Mouse (Mus musculus) frontal cortex, adult (tissue): Measurements from ENCODE around the gene Mthfs.
"Not testable (repeated sequence)": the region's sequence is repeated elsewhere in the genome, so short reads cannot be mapped to it uniquely, and the experiment has no call there.

ENCODE experiments used
- ATAC-seq: cut with Nextera tagmentation; 2 replicates; pipeline ENCODE4 v1.9.2; 2017; ENCODE audit warnings: mild to moderate bottlenecking, moderate library complexity, mixed read lengths; ENCODE audit not compliant: low TSS enrichment

Mthfs gene

DNA sequence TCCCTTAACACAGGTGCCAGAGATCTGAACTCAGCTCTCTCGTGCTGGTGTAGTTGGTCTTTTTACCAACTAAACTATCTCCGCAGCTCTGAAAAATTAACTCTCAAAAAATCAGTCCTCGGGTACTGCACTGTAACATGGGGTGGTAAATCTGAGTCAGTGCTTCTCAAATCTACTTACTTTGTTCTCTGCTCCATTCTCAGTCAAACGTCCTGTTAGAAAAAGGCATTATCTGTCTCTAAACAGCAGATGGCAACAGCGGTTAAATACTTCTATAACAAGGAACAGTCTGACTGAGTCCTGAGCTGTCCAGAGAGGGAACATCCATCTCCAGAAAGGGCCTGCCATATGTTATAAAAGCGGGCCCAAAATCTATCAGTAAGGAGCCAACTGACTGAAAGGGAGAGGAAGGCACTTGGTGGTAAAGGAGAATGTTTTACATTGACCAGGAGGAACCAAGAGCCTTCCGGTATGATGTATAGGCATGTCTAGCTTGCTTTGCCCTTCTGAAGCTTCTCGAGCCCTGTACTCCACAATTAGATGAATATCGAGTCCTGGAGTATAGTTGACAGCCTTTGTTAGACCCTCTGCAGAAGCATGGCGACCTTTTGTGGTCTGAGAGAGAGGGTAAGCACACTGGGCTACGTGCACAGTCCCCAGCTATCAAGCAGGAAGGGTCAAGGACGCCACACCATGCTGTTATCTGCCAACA is at the start of gene Mthfs:
Mthfs (plus strand) TSS at position 324 of the 712 bp plus-strand sequence.
- peak; percentile 73 for ATAC-seq

DNA sequence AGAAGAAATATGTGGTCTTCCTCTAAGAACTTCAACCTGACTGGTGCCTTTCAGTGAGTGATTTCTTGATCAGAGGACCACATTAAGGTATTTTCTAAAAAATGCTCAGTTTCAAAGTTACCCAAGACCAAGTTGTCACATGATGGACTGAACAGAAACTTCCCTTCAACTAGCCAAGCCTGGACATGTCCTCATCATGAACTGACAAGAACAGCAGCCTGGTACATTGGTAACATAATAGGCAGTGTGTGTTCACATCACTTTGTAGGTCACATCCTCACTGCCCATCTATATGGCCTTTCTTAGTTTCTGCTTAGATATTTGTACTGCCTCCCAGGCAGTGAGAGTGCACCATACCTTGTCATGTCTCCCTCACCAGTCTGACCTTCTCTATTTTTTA is 37.9 kb upstream of the Mthfs start:
- ATAC-seq: not testable (repeated sequence)

DNA sequence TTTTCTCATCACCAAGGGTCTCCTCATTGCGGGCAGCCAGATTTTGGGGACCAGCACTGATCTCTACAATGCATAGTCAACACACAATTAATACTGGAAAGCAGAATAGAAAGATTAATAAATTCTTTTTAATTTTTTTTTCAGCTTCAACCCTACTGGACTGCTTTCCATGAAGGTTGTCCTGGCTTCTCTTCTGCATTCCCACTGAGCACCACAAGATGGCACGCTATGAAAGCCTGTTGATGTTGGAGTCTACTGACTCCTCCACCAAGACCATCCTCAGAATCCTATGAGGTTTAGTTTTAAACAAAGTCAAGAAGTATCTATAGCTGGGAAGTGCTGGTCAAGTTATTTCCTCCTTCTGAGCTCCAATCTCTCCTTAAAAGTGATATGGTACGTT is 31.6 kb upstream of the Mthfs start:
- peak; percentile 79 for ATAC-seq

DNA sequence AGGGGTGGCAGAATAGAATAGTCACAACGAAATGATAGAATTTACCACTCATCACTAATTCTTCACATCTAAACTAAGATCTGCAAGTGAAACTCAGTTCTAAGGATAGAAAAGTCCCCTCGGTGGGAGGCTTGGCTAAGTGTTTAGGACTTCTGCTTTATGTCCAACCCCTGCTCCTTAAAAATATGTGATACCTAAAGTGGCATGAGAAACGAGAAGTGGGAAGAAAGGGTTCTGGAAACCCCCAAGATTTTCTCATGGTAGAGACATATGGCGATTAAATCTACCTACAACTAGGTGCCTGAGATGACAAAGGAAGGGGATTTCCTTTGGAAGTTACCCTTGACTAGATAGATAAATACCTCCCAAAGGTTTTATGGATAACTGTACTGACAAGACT is 31.0 kb upstream of the Mthfs start:
- not testable (repeated sequence) for ATAC-seq

DNA sequence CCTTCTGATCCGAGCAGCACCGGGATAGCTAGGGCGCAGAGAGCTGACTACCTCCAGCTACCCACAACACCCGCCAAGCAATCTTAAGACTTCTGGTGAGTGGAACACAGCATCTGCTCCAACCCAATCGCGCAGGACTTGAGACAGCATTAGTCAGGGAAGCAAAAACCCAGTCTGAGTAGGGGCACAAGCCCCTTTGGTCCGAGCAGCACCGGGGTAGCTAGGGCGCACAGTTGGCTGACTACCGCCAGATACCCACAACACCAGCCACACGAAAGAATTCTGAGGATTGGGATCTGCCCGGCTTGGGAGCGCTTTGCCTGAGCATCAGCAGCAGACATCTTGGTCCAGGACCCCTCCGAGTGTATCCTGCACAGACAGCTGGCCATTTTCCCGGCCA is 23.5 kb upstream of the Mthfs start:
- ATAC-seq: not testable (repeated sequence)

DNA sequence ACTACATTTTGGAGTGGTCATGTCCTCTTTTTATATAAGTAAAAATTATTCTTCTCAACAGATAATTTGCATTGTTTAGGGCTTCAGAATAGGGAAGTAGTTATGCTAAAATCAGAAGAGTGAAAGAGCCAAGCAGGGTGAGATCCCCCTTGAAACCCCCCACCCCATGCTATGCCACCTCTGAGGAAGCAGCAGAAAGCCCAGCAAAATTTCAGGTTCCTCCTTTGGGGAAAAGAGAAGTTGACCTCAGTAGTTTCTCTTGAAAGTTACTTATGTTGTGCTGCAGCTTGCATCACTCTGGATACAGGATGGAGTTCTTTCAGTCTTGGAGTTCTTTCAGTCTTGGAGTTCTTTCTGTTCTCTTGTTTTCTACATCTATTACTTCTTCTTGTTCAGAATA is 15.0 kb upstream of the Mthfs start:
- ATAC-seq: not testable (repeated sequence)

DNA sequence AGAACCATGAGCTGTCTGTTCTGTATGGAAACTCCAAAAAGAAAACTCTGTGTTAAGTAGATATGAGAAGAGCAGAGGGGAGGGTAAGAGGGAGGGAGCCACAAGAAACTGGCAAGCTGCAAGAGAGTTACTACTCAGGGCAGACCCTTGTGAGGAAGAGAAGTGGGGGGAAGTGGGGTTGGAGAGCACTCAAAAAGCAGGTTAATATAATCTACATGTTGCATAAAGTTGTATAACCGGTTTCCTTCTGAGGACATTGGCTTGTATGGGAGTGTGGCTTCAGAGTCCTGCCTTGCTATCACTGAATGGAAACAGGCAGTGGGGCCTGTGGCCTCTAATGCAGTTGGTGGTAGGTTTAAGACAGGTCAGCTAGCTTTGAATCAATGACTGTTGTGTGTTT is 13.0 kb upstream of the Mthfs start:
- ATAC-seq: not testable (repeated sequence)

DNA sequence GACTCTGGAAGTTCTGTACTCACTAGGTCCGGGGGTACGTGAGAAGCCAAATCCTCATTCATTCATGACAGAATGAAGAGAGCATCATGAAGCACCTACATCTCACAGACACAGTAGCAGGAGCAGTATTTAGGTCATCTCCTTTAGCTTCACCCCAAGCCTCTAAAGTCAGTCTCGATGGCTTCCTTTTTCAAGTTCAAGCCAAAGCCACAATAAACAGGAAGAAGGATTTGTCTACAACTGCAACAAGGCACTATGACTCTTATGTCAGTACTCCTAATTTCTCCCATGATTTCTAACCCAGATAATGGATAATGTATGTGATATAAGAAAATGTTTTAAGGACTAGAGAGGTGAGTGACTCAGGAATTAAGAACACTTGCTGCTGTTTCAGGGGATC is 12.1 kb upstream of the Mthfs start:
- not testable (repeated sequence) for ATAC-seq

DNA sequence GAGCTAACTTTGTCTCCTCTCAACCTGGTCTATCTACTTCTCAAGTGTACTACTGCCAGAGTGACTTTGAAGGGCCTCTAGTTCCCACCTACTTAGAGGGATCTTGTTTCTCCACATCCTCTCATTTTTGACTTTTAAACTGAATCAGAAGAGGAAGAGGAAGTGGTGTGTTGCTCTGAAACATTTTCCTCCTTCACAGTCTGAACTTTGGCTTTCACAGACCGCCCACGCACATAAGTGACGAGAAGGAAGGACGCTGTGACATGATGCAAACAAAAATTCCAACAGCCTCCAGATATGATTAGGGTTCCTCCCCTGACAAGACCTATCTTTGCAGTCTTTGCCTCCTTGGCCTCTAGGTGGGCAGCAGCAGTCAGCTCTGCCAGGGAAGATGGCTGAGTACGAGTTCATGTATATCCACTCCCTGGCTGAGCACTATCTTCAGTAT is 11.5 kb upstream of the Mthfs start, which contains the start of the genes Bcl2a1b and Gm29094:
Bcl2a1b (plus strand) TSS at position 241 of the 448 bp plus-strand sequence.
Gm29094 (plus strand) TSS at position 411 of the 448 bp plus-strand sequence.
- ATAC-seq: 0 out of 2 replicates have a peak, but pooled peaks have one; percentile 16

DNA sequence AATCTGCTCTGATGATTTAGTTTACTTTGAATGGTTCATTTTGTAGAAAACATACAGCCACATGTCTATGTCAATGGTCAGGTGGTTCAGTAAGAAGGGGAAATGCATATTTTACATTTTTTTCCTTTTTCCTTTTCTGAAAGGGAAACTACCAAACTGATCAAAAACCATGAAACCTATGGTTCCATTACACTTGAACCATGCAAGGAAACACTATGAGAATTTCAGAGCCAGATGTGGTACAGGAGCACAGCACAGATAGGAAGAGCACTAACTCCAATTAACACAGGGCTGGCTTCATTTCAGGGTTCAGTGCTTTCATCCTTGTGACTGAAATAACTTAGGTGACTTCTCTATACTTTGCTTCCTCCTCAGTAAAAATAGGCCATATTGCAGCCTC is 8.2 kb upstream of the Mthfs start:
- not testable (repeated sequence) for ATAC-seq

DNA sequence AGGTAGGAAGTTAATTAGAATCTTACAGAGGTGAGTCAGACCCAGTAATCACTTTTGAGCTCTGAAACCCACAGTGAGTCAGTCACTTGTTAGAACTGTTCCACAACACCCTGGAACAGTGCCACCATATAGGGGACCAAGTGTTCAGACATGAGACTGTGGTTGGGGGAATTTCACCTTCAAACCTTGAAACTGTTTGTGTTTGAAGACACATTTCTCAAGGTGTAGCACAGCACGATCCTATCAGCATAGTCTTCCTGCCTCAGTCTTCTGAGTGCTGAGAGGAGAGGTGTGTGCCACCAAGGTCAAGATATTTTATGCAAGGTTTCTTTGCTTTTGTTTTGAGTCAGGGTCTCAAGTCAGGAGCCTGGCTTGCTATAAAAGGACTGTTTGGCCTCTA is 1.5 kb upstream of the Mthfs start:
- not testable (repeated sequence) for ATAC-seq

DNA sequence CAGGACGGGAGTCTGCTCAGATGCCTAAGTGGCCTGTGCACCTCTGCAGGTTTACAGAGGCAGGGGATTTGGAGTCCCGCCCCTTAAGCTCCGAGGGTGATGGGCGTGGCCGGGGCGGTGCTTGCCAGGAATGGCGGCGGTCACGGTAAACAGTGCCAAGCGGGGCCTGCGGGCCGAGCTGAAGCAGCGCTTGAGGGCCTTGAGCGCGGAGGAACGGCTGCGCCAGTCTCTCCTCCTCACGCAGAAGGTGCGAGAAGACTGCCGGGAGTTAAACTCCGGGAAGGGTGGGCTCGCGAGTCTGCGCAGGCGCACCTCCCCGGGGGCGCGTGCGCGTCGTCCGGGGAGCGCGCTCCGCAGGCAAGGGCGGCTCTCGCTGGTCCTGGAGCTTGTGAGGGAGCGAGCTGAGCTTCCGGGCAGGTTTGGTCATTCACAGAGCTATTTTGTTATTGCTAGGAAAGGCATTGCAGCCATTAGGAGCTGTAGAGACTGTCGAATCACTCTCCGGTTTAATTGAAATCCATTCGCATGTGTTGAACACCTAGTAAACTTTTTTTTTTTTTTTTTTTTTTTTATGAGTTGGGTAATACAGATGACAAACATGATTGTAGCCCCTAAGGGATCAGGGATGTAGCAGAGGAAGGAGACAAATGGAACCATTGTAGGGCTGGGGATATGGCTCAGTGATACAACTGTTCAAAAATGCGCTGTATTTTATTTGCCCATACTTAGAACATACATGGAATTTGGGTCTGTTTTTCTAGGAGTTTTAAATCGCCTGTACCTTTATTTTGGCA is 786 bp downstream of the Mthfs start:
- peak; percentile 91 for ATAC-seq

DNA sequence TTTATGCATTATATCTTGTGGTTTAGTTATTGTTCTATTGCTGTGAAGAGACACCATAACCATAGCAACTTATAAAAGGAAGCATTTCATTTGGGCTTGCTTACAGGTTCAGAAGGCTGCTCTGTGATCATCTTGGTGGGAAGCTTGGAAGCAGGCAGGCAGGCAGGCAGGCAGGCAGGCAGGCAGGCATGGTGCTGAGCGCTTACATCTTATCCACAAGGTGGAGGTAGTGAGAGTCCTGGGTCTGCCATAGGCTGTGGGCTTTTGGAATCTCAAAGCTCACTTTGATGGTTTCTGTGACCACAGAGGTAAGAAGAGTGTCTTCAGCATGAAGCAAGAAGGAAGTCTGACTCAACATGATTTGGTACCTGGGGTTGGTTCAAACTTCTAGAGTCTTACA is 2.0 kb downstream of the Mthfs start:
- not testable (repeated sequence) for ATAC-seq

DNA sequence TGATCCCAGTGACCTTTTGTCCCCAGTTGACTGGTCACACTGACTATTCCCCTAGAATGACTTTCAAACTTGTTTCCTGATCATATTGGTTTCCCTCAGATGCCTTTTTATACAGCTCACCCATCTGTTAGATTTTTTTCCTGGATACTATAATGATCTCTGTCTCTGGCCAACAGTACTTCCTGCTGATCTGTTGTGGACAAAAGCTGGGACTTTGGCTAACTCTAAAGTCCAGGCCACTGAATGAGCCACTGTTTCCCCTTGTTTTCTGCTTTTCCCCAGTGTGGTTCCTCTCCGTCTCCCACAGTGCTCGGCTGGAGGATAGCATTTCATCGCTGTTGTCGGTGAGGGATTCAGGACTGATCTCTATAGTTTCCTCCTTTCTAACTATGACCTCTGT is 7.7 kb downstream of the Mthfs start:
- ATAC-seq: not testable (repeated sequence)

DNA sequence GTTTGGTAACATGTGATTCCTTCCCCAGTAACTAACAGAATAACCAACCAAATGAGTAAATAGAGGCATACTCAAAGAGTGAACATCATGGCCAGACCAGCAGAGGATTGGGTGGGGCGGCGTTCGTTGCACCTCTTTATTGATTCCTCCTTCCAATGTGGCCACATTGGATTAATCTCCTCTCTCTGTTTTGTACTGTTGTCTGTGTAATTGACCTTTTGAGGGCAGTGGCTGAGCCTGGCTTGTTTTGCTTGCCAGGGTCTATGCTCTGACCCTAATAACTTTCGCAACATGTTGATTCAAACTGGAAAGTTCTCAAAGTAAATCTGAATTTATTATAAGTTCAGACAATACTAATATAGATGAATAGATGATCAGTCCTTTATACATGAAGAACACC is 9.2 kb downstream of the Mthfs start:
- ATAC-seq: not testable (repeated sequence)

DNA sequence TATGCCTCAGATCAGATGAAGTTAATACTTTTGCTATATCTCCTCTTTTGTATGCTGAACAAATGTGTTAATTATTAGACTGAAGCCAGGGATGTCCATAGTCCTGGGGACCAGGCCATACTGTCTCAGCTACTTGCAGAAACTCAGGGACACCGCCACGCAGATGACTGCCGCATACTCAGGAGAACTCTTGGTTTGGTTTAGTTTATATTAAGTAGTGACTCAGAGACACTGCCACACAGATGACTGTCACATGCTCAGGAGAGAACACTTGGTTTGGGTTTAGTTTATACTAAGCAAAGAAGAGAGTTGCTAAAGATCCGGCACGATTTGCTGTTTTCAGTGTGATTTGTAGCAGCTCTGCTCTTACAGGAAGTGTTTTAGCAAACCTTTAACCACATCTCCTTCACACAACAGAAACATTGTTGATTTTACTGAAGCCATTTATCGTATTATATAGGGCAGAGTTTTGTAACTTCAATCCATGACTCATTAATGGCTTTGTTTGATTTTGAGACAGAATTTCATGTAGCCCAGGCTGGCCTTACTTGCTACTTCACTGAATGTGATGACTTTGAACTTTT is 10.3 kb downstream of the Mthfs start:
- ATAC-seq: not testable (repeated sequence)

DNA sequence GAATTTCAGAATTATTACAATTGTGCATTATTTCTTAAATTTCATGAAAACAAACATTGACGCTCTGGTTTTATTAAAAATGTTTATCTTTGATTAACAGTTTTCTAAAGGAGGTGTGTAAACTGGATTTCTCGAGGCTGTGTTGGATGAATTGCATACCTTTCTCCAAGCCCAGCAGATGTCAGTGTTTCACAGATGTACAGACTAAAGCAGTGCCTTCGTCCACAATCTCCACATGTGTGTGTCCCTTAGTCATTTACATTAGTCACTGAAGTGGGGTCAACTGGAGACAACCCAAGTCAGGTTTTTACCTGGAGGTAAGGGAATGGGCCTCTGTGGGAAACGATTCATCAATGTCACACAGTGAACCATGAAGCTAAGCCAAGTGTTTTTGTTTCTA is 15.6 kb downstream of the Mthfs start:
- peak; percentile 81 for ATAC-seq

DNA sequence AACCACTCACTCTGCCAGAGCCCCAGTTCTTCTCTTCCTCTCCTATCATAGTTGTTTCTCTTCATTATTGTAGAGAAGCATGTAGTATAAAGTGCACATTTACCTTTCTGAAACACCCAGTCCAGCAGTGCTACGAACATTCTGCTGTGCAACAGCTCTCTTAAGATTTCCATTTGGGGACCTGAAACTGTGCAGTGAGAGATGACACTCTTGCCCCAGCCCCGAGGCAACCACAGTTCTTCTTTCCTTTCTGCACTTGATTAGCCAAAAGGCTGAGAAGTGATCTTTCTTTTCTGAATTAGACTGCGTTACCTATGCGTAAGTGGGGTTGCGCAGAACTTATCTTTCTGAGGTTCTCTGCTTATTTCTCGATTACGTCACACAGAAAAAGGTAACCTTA is 17.6 kb downstream of the Mthfs start:
- ATAC-seq: no peak

DNA sequence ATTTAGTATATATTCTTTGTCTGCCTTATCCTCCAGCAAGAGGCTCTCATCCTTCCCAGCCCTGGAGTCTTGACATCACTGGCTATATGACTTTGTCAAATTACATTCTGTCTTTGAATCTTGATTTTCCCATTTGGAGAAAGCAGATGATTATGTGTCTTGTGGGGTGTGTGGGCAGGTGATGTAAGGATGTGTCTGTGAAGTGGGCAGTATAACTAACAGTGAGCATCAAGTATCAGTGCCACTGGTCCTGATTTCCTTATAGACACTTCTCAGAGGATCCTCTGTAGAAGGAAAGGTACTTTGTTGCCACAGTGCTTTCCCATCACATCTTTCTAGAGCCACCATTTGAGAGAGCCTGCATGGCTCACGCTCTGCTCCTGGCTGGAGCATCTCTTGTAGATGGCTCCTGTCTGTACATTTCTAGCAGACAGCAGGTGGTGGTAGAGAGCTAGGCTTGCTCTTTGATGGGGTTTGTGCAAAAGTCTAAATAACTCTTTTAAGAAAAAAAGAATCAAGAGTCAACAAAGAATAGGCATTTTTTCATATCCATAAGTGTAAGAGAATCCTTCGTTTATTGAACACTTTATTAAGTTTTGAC is 20.5 kb downstream of the Mthfs start:
- ATAC-seq: peak; percentile 88

DNA sequence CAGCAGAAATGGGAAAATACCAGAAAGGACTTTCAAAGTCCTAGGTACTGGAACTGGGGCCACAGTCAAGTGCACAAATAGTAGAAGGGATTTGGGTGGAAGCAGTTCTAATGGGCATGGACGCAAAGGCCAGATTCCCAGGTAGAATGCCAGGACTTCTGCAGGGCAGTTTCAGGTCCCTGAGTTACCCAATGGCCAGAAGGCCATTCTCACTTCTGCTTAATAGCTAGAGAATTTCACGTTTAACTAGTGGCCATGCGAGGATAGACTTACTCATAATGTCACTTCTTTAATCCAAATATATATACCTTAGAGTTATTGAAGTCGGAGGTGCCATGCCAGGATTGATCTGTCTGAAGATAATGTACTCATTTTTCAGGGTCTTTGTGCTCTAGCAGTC is 26.7 kb downstream of the Mthfs start:
- not testable (repeated sequence) for ATAC-seq

DNA sequence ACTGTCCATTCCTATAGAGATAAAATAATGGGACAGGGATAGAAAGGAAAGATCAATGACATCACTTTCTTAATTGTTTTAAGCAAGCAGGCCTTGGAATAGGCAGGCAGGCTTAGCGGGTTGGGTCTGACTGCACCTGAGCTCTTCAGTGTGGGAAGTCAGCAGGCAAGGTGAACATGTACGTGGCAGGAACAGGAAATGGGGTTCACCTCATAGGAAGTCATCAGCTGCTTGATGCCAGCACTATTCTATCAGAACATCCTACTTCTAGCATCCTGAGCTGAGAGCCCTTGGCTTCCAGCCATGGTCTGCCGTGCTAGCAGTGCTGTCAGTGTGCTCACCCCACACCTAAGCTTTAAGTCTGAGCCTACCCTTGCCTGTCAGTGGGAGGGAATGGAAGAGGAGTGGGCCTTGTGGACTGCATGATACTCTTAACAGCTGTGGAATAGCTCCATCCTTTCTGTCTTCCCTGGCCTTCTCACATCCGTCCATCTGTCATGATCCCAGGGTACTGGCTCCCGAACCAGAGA is 28.6 kb downstream of the Mthfs start:
- ATAC-seq: not testable (repeated sequence)
